Mouse (Mus musculus) A20 (cell line): ENCODE results near the gene Gnao1.

ENCODE experiments used
- DNase-seq: peaks from one replicate; pipeline ENCODE4 v3.0.0-alpha.2; 2011; ENCODE audit warnings: low read depth, low spot score

Gnao1 gene

GRCm38 (mm10) chr8:93998961-93999360 lies 189.2 kb downstream of the Gnao1 start:
- DNase-seq: no peak

- no peak for DNase-seq
These were observed 194.4 kb downstream of the Gnao1 start for GRCm38 (mm10) chr8:94004139-94004538.

- no peak for DNase-seq
These were observed 199.6 kb downstream of the Gnao1 start for GRCm38 (mm10) chr8:94009243-94009845.

- peak; percentile 63 for DNase-seq
These were observed 200.4 kb downstream of the Gnao1 start for GRCm38 (mm10) chr8:94010101-94010705.

- DNase-seq: peak; percentile 57
These were observed 201.6 kb downstream of the Gnao1 start for GRCm38 (mm10) chr8:94011076-94012012.

GRCm38 (mm10) chr8:94012013-94012951 lies 202.5 kb downstream of the Gnao1 start, which contains the start of gene Amfr:
Gene Amfr, minus strand, starts transcription at chr8:94012842.
- peak; percentile 85 for DNase-seq

GRCm38 (mm10) chr8:94013026-94013612 lies 203.4 kb downstream of the Gnao1 start:
- peak; percentile 42 for DNase-seq
